Mouse (Mus musculus): Measurements from ENCODE around the gene Mgat5b.

- TF ChIP-seq CTCF (IDR thresholded peaks at IDR 0.05; ENCODE audit: low read depth, low read length) (no peak), POLR2A (IDR thresholded peaks at IDR 0.05; ENCODE audit: borderline replicate concordance, low read depth, low read length) (no peak)
Measured at GRCm38 (mm10) chr11:116980313-116980712, 61.6 kb downstream of the Mgat5b start.
